Mouse (Mus musculus): ENCODE measurements around the gene Pigk. TPM values are rescaled to one million over a fixed set of nuclear protein-coding genes. Genes with fewer than 3 reads are reported as not detected.

Pigk gene
- total and polyA plus RNA-seq, 2 experiments from 2014 or later, result 38.2 to 57.8 TPM

DNA sequence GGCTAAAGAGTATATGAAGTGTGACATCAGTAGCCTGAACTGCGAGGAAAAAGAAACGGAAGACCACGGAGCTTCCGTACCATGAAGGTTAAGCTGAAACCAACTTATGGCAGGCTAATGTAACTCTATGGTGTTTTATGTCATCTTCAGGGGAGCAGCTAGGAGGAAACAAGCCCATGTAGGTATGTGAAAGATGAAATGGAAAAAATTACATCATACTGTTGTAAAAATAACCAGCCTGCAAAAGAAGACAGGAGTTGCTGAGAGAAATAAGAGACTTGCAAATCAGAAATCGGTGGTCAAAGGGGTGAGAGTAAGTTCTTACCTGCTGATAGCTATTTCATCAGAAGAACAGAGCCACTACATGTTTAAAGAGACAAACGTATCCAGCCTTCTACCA is 293.0 kb downstream of the Pigk start:
- ATAC-seq (no peak), DNase-seq (ENCODE audit: low spot score) (no peak)
- H3K9me3 ChIP-seq (ENCODE audit: low read length), result no peaks in the 10 kb centered on the region
- no peak overlapping the region for H3K27ac ChIP-seq
- no peak overlapping the region for H3K4me2 ChIP-seq (ENCODE audit: low read depth, low read length)
- no peaks in the 10 kb centered on the region for H3K27me3 ChIP-seq (ENCODE audit: insufficient read depth, low read length)
- WGBS, result 89% methylated on average over 6 of the region's 6 CpGs
- H3K4me3 ChIP-seq (ENCODE audit: low read length), result no peak overlapping the region
- no peak overlapping the region for H3K9ac ChIP-seq (replicated peaks; ENCODE audit: low read length)
- no peak for TF ChIP-seq CTCF (IDR thresholded peaks at IDR 0.05; ENCODE audit: low read depth)
- H3K36me3 ChIP-seq (ENCODE audit: insufficient read depth, low read length), result no peaks in the 10 kb centered on the region
- H3K4me1 ChIP-seq (ENCODE audit: insufficient read depth, low read length), result no peaks in the 10 kb centered on the region

DNA sequence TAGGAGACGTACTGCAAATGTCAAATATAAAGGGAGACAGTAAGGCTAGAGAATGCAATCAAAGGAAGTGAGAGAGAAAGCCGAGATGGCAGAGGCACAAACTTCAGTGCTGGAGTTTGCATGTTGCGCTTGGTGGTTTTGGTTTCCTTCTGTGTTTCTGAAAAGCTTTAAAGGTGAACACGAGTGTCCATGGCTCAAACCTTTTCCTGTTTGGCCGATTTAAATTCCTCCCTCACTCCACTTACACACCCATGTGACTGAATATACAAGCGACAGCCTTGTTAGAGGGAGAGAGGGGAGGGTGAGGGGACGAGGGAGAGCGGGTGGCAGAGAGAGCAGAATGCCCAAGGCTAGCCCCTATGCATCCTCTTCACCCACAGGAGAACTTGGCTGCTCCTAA is 302.5 kb downstream of the Pigk start:
- no peak for DNase-seq (ENCODE audit: low spot score)
- Histone ChIP-seq H3K9me3 (ENCODE audit: low read length) (no peaks in the 10 kb centered on the region), H3K36me3 (ENCODE audit: insufficient read depth, low read length) (no peaks in the 10 kb centered on the region), H3K4me1 (ENCODE audit: insufficient read depth, low read length) (no peaks in the 10 kb centered on the region), H3K4me3 (ENCODE audit: low read length) (no peak overlapping the region), H3K27me3 (ENCODE audit: insufficient read depth, low read length) (no peaks in the 10 kb centered on the region), H3K9ac (replicated peaks; ENCODE audit: low read length) (no peak overlapping the region), H3K27ac (no peak overlapping the region), H3K4me2 (ENCODE audit: low read depth, low read length) (no peak overlapping the region)
- TF ChIP-seq CTCF (IDR thresholded peaks at IDR 0.05; ENCODE audit: low read depth), result no peak
- 69% methylated on average over 8 of the region's 8 CpGs for WGBS
- ATAC-seq, result no peak

- no peaks in the 10 kb centered on the region for H3K36me3 ChIP-seq (ENCODE audit: insufficient read depth, low read length)
- no peak overlapping the region for H3K27ac ChIP-seq
- WGBS, result 40% methylated on average over 10 of the region's 10 CpGs
- peak; percentile 78 for DNase-seq (ENCODE audit: low spot score)
- no peak overlapping the region for H3K4me3 ChIP-seq (ENCODE audit: low read length)
- no peaks in the 10 kb centered on the region for H3K4me1 ChIP-seq (ENCODE audit: insufficient read depth, low read length)
- TF ChIP-seq CTCF (IDR thresholded peaks at IDR 0.05; ENCODE audit: low read depth), result no peak
- no peaks in the 10 kb centered on the region for H3K27me3 ChIP-seq (ENCODE audit: insufficient read depth, low read length)
- H3K4me2 ChIP-seq (ENCODE audit: low read depth, low read length), result peak overlapping the region; percentile 30
- H3K9ac ChIP-seq (replicated peaks; ENCODE audit: low read length), result no peak overlapping the region
- peak; percentile 79 for ATAC-seq
- H3K9me3 ChIP-seq (ENCODE audit: low read length), result no peaks in the 10 kb centered on the region
Observed at GRCm38 (mm10) chr3:153018051-153018450, 304.2 kb downstream of the Pigk start.

GRCm38 (mm10) chr3:153024016-153024415 is 310.1 kb downstream of the Pigk start:
- WGBS, result 56% methylated on average over 11 of the region's 11 CpGs

More at GRCm38 (mm10) chr3:153024016-153024415, 310.1 kb downstream of the Pigk start:
- Histone ChIP-seq H3K9ac (replicated peaks; ENCODE audit: low read length) (no peak overlapping the region), H3K4me3 (ENCODE audit: low read length) (no peak overlapping the region), H3K4me2 (ENCODE audit: low read depth, low read length) (no peak overlapping the region), H3K27me3 (ENCODE audit: insufficient read depth, low read length) (no peaks in the 10 kb centered on the region), H3K4me1 (ENCODE audit: insufficient read depth, low read length) (no peaks in the 10 kb centered on the region), H3K27ac (no peak overlapping the region), H3K9me3 (ENCODE audit: low read length) (no peaks in the 10 kb centered on the region), H3K36me3 (ENCODE audit: insufficient read depth, low read length) (no peaks in the 10 kb centered on the region)
- DNase-seq (ENCODE audit: low spot score), result peak; percentile 19
- no peak for TF ChIP-seq CTCF (IDR thresholded peaks at IDR 0.05; ENCODE audit: low read depth)
- no peak for ATAC-seq

Other genes with a start within 250 kb of the Pigk start
- gene Ak5, start 45.7 kb upstream of the Pigk start, total RNA-seq (2014; rRNA removed), result 14.8 and 20.4 TPM in 2 replicates
- 18.8 and 20.3 TPM in 2 replicates for gene Ak5, start 45.7 kb upstream of the Pigk start, polyA plus RNA-seq (2015; fragmentation: Nextera tagmentation; extraction: Ambion mirVana)